Mouse (Mus musculus) stomach, postnatal 0 days (tissue): Measurements from ENCODE around the gene Akap6. TPM values are rescaled to one million over a fixed set of nuclear protein-coding genes. Genes with fewer than 3 reads are reported as not detected.

ENCODE experiments used
- ATAC-seq: fragments of 200-750 bp; cut with Nextera tagmentation; 2 replicates; pipeline ENCODE4 v1.8.0; 2017; ENCODE audit not compliant: low FRiP score, low TSS enrichment
- DNase-seq: peaks from one replicate; pipeline ENCODE4 v3.0.0-alpha.2; 2016; ENCODE audit warnings: low spot score
- H3K27ac ChIP-seq: fragments of 300-500 bp; sonication (generic); replicated peaks from 2 replicates; pipeline ENCODE4 v1.5.1; 2014; ENCODE audit warnings: mild to moderate bottlenecking, control low read depth
- H3K27me3 ChIP-seq: fragments of 300-500 bp; sonication (generic); 2 replicates; pipeline ENCODE4 v1.6.1; 2014; ENCODE audit warnings: low read length; ENCODE audit not compliant: control insufficient read depth, insufficient read depth
- H3K36me3 ChIP-seq: fragments of 300-500 bp; sonication (generic); 2 replicates; pipeline ENCODE4 v1.6.1; 2014; ENCODE audit warnings: low read length, mixed read lengths; ENCODE audit not compliant: control insufficient read depth, insufficient read depth
- H3K4me1 ChIP-seq: fragments of 300-500 bp; sonication (generic); replicated peaks from 2 replicates; pipeline ENCODE4 v1.6.1; 2014; ENCODE audit warnings: antibody characterized with exemption; ENCODE audit not compliant: control insufficient read depth, insufficient read depth
- H3K4me2 ChIP-seq: fragments of 300-500 bp; sonication (generic); replicated peaks from 2 replicates; pipeline ENCODE4 v1.6.1; 2014; ENCODE audit warnings: low read depth, mild to moderate bottlenecking, control low read depth, moderate library complexity
- H3K4me3 ChIP-seq: fragments of 300-500 bp; sonication (generic); 2 replicates; pipeline ENCODE4 v1.5.1; 2014; ENCODE audit warnings: low read depth, low read length, control low read depth
- H3K9ac ChIP-seq: fragments of 300-500 bp; sonication (generic); 2 replicates; pipeline ENCODE4 v1.6.1; 2014; ENCODE audit warnings: mild to moderate bottlenecking, low read length, control low read depth, mixed read lengths
- H3K9me3 ChIP-seq: fragments of 300-500 bp; sonication (generic); 2 replicates; pipeline ENCODE4 v1.6.1; 2016; ENCODE audit warnings: low read length; ENCODE audit not compliant: control insufficient read depth
- CTCF ChIP-seq: IDR thresholded peaks from 2 replicates; pipeline ENCODE4 v1.5.1; 2016; ENCODE audit warnings: antibody characterized with exemption, low read depth, mild to moderate bottlenecking, moderate library complexity
- EP300 ChIP-seq: optimal IDR thresholded peaks from 2 replicates; pipeline ENCODE3; 2016; ENCODE audit warnings: antibody characterized with exemption
- WGBS: fragments of 180-500 bp; shearing (Covaris S2); extraction: QIAGEN DNeasy Blood & Tissue Kit; methylation state at CpG from one replicate; pipeline ENCODE4 v1.1.7; 2014; 5-methylcytosine and 5-hydroxymethylcytosine counted together
- polyA plus RNA-seq: library from polyadenylated mRNA; unstranded; fragments of >200 nt; fragmentation: Nextera tagmentation; extraction: Ambion mirVana; gene quantifications from 2 replicates; pipeline ENCODE4 v1.2.1, GENCODE M21; 2015

Akap6 gene
- polyA plus RNA-seq, 1 experiment from 2014 or later, result 0.76 TPM

- H3K9me3 ChIP-seq, result no peaks in the 10 kb centered on the region
- H3K9ac ChIP-seq, result no peak overlapping the region
- TF ChIP-seq CTCF, result no peak
- TF ChIP-seq EP300, result no peak
- H3K4me3 ChIP-seq, result no peak overlapping the region
- H3K27ac ChIP-seq, result no peak overlapping the region
- peak; percentile 38; the same call in 1 of the 2 replicates for ATAC-seq
- 57% methylated on average over 8 of the region's 8 CpGs for WGBS
- no peak overlapping the region for H3K4me2 ChIP-seq
- no peaks in the 10 kb centered on the region for H3K27me3 ChIP-seq
- no peaks in the 10 kb centered on the region for H3K36me3 ChIP-seq
- no peaks in the 10 kb centered on the region for H3K4me1 ChIP-seq
- DNase-seq, result no peak
These were observed 180.1 kb downstream of the Akap6 start for GRCm38 (mm10) chr12:52879324-52879723.

DNA sequence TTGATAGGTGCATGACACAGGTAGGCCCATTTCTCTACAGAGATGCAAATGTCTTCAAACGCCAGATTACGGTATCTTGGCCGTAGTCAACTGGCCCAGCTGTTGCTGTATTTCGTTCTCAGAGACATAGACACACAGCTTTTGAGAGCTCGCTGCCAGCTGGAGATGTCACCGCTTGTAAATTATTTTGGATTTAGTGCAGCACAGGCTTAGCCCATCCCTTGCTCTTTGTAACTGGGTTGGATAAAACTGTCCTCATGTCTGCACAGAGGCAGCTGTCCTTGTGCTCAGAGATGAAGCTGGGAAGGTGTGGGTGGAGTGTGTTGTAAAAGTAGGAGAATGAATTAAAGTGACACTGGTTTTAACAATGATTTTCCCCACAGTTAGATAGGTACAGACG lies 193.3 kb downstream of the Akap6 start:
- Histone ChIP-seq H3K36me3 (no peaks in the 10 kb centered on the region), H3K4me2 (no peak overlapping the region), H3K27me3 (no peaks in the 10 kb centered on the region), H3K4me3 (no peak overlapping the region), H3K9me3 (no peaks in the 10 kb centered on the region), H3K9ac (no peak overlapping the region), H3K27ac (no peak overlapping the region), H3K4me1 (no peaks in the 10 kb centered on the region)
- DNase-seq, result no peak
- ATAC-seq, result no peak
- TF ChIP-seq EP300 (no peak), CTCF (no peak)
- 56% methylated on average over 7 of the region's 7 CpGs for WGBS

GRCm38 (mm10) chr12:52893656-52894405 lies 194.6 kb downstream of the Akap6 start:
- Histone ChIP-seq H3K27ac (no peak overlapping the region), H3K4me2 (no peak overlapping the region), H3K27me3 (no peaks in the 10 kb centered on the region), H3K9me3 (no peaks in the 10 kb centered on the region), H3K4me3 (no peak overlapping the region), H3K9ac (no peak overlapping the region), H3K4me1 (no peaks in the 10 kb centered on the region), H3K36me3 (no peaks in the 10 kb centered on the region)
- 64% methylated on average over 11 of the region's 11 CpGs for WGBS
- no peak for DNase-seq
- peak; percentile 51; the same call in 1 of the 2 replicates for ATAC-seq
- TF ChIP-seq CTCF, result no peak
- TF ChIP-seq EP300, result no peak

DNA sequence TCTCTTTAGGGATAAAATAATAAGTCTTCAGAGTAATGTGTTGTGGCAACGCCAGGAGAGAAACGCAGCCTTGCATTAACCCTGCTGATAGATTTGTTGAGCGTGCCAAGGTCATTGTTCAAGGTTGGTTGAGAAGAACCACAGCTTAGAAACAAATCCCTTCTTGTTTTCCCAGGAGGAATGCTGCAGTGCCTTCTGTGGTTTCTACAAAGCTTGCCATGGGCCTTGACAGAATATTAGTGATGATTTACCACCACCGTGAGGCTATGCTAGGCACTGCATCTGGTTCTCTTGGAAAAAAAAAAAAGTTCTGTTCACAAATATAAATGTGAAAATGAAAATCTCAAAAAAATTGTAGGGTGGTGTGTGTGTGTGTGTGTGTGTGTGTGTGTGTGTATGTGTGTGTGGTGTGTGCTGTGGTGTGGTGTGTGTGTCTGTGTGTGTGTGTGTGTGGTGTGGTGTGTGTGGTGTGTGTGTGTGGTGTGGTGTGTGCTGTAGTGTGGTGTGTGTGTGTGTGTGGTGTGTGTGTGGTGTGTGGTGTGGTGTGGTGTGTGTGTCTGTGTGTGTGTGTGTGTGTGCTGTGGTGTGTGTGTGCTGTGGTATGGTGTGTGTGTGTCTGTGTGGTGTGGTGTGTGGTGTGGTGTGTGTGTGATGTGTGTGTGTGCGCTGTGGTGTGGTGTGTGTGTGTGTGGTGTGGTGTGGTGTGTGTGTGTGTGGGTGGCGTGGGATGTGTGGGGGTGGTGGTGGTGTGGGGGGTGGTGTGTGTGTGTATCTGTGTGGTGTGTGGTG lies 196.7 kb downstream of the Akap6 start:
- H3K27me3 ChIP-seq, result no peaks in the 10 kb centered on the region
- H3K4me1 ChIP-seq, result no peaks in the 10 kb centered on the region
- no peaks in the 10 kb centered on the region for H3K36me3 ChIP-seq
- H3K9ac ChIP-seq, result no peak overlapping the region
- no peak overlapping the region for H3K4me2 ChIP-seq
- ATAC-seq, result peak; percentile 80; the same call in 1 of the 2 replicates
- WGBS, result 32% methylated on average over 5 of the region's 6 CpGs
- no peak overlapping the region for H3K4me3 ChIP-seq
- 0 out of 2 replicates have a peak overlapping the region, but pooled peaks have one; percentile 24 for H3K27ac ChIP-seq
- TF ChIP-seq CTCF (peak; percentile 90), EP300 (no peak)
- peak; percentile 51 for DNase-seq
- no peaks in the 10 kb centered on the region for H3K9me3 ChIP-seq

DNA sequence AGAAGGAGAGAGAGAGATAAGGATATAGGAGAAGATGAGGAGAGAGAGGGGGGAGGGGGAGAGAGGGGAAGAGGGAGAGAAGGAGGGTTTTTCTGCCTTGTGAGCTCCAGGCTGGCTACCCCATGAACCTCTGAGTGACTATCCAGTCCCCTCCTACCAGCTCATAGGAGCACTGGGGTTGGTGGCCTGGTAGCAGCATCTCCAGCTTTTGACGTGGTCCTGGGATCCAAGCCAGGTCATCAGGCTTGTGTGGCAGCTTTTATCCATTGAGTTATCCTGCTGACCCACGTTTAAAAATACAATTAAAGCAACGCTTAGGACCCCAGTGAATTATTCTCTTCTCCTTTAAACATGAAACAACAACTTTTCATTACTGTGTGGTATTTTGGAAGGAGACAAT lies 197.6 kb downstream of the Akap6 start:
- ATAC-seq (no peak), DNase-seq (no peak)
- 40% methylated on average over 3 of the region's 3 CpGs for WGBS
- no peak overlapping the region for H3K9ac ChIP-seq
- H3K27me3 ChIP-seq, result no peaks in the 10 kb centered on the region
- no peaks in the 10 kb centered on the region for H3K4me1 ChIP-seq
- TF ChIP-seq EP300 (no peak), CTCF (no peak)
- H3K9me3 ChIP-seq, result no peaks in the 10 kb centered on the region
- no peak overlapping the region for H3K4me3 ChIP-seq
- H3K27ac ChIP-seq, result no peak overlapping the region
- no peak overlapping the region for H3K4me2 ChIP-seq
- H3K36me3 ChIP-seq, result no peaks in the 10 kb centered on the region

GRCm38 (mm10) chr12:52898130-52898529 lies 198.9 kb downstream of the Akap6 start:
- TF ChIP-seq EP300, result no peak
- TF ChIP-seq CTCF, result no peak
- DNase-seq (no peak), ATAC-seq (no peak)
- Histone ChIP-seq H3K4me2 (no peak overlapping the region), H3K4me1 (no peaks in the 10 kb centered on the region), H3K4me3 (no peak overlapping the region), H3K9ac (no peak overlapping the region), H3K9me3 (no peaks in the 10 kb centered on the region), H3K27me3 (no peaks in the 10 kb centered on the region), H3K27ac (no peak overlapping the region), H3K36me3 (no peaks in the 10 kb centered on the region)
- WGBS, result 73% methylated on average over 10 of the region's 10 CpGs
